Mouse (Mus musculus) E14TG2a.4 (cell line): ENCODE data around the gene D430042O09Rik.

Source experiments
- H3K27me3 ChIP-seq: 2 replicates; pipeline ENCODE4 v1.6.1; 2014; ENCODE audit warnings: low read length, control low read depth; ENCODE audit not compliant: insufficient read depth
- H3K36me3 ChIP-seq: 2 replicates; pipeline ENCODE4 v1.6.1; 2014; ENCODE audit warnings: low read length, control low read depth; ENCODE audit not compliant: insufficient read depth
- H3K4me1 ChIP-seq: replicated peaks from 2 replicates; pipeline ENCODE4 v1.6.1; 2014; ENCODE audit warnings: low read depth, low read length, control low read depth
- H3K4me3 ChIP-seq: replicated peaks from 2 replicates; pipeline ENCODE4 v1.5.1; 2014; ENCODE audit warnings: mild to moderate bottlenecking, low read length
- H3K9me3 ChIP-seq: 2 replicates; pipeline ENCODE4 v1.6.1; 2014; ENCODE audit warnings: low read length, control low read depth
- CTCF ChIP-seq: conservative IDR thresholded peaks from 2 replicates; pipeline ENCODE4 v1.5.1; 2014; ENCODE audit warnings: low read length
- NANOG ChIP-seq: IDR thresholded peaks from 2 replicates; pipeline ENCODE4 v1.6.1; 2014; ENCODE audit warnings: borderline replicate concordance, low read length, mixed read lengths
- POU5F1 ChIP-seq: IDR thresholded peaks from 2 replicates; pipeline ENCODE4 v1.6.1; 2014; ENCODE audit warnings: low read length, borderline replicate concordance

Gene D430042O09Rik

GRCm38 (mm10) chr7:125707593-125708022 lies at the start of gene D430042O09Rik, which contains the start of gene Gtf3c1:
D430042O09Rik (plus strand) TSS chr7:125707888.
Gtf3c1 (minus strand) TSS chr7:125707780.
- no peak for TF ChIP-seq NANOG
- no peak for TF ChIP-seq POU5F1
- TF ChIP-seq CTCF, result no peak
- H3K27me3 ChIP-seq, result no peaks in the 10 kb centered on the region
- H3K9me3 ChIP-seq, result no peaks in the 10 kb centered on the region
- peaks cover 37% of the 10 kb centered on the region for H3K4me1 ChIP-seq
- H3K4me3 ChIP-seq, result peak within 1 kb of the TSS; percentile 97
- peaks cover 37% of the 10 kb centered on the region for H3K36me3 ChIP-seq

- Histone ChIP-seq H3K27me3 (no peaks in the 10 kb centered on the region), H3K36me3 (peaks cover 89% of the 10 kb centered on the region), H3K9me3 (no peaks in the 10 kb centered on the region), H3K4me1 (peaks cover 5% of the 10 kb centered on the region), H3K4me3 (no peak overlapping the region)
- no peak for TF ChIP-seq NANOG
- TF ChIP-seq CTCF, result no peak
- TF ChIP-seq POU5F1, result no peak
These were observed 44.0 kb upstream of the D430042O09Rik start for GRCm38 (mm10) chr7:125663654-125664053.

GRCm38 (mm10) chr7:125670865-125671264 lies 36.8 kb upstream of the D430042O09Rik start:
- H3K4me1 ChIP-seq, result peaks cover 5% of the 10 kb centered on the region
- no peak overlapping the region for H3K4me3 ChIP-seq
- TF ChIP-seq CTCF, result no peak
- no peak for TF ChIP-seq POU5F1
- TF ChIP-seq NANOG, result no peak
- H3K36me3 ChIP-seq, result peaks cover 98% of the 10 kb centered on the region
- H3K27me3 ChIP-seq, result no peaks in the 10 kb centered on the region
- no peaks in the 10 kb centered on the region for H3K9me3 ChIP-seq

- no peak for TF ChIP-seq CTCF
- no peak for TF ChIP-seq NANOG
- H3K4me3 ChIP-seq, result no peak overlapping the region
- H3K27me3 ChIP-seq, result no peaks in the 10 kb centered on the region
- peaks cover 98% of the 10 kb centered on the region for H3K36me3 ChIP-seq
- H3K4me1 ChIP-seq, result peaks cover 5% of the 10 kb centered on the region
- no peaks in the 10 kb centered on the region for H3K9me3 ChIP-seq
These were observed 36.3 kb upstream of the D430042O09Rik start for GRCm38 (mm10) chr7:125671396-125671795.

GRCm38 (mm10) chr7:125674916-125675315 lies 32.8 kb upstream of the D430042O09Rik start:
- H3K36me3 ChIP-seq, result peaks cover 96% of the 10 kb centered on the region
- H3K4me3 ChIP-seq, result no peak overlapping the region
- TF ChIP-seq CTCF (peak; percentile 81), NANOG (no peak), POU5F1 (no peak)
- H3K4me1 ChIP-seq, result no peaks in the 10 kb centered on the region
- no peaks in the 10 kb centered on the region for H3K9me3 ChIP-seq
- H3K27me3 ChIP-seq, result no peaks in the 10 kb centered on the region

GRCm38 (mm10) chr7:125678756-125679155 lies 28.9 kb upstream of the D430042O09Rik start:
- no peaks in the 10 kb centered on the region for H3K27me3 ChIP-seq
- H3K4me3 ChIP-seq, result no peak overlapping the region
- no peaks in the 10 kb centered on the region for H3K4me1 ChIP-seq
- no peak for TF ChIP-seq NANOG
- no peak for TF ChIP-seq CTCF
- TF ChIP-seq POU5F1, result no peak
- H3K36me3 ChIP-seq, result peaks cover 89% of the 10 kb centered on the region
- no peaks in the 10 kb centered on the region for H3K9me3 ChIP-seq

GRCm38 (mm10) chr7:125679936-125680335 lies 27.8 kb upstream of the D430042O09Rik start:
- Histone ChIP-seq H3K27me3 (no peaks in the 10 kb centered on the region), H3K36me3 (peaks cover 83% of the 10 kb centered on the region), H3K4me1 (no peaks in the 10 kb centered on the region), H3K9me3 (no peaks in the 10 kb centered on the region), H3K4me3 (no peak overlapping the region)
- TF ChIP-seq POU5F1 (no peak), NANOG (no peak), CTCF (no peak)

GRCm38 (mm10) chr7:125690516-125690915 lies 17.2 kb upstream of the D430042O09Rik start:
- Histone ChIP-seq H3K4me1 (peaks cover 3% of the 10 kb centered on the region; the same call in 1 of the 2 replicates), H3K27me3 (no peaks in the 10 kb centered on the region), H3K4me3 (no peak overlapping the region), H3K9me3 (peaks cover 5% of the 10 kb centered on the region; the same call in 1 of the 2 replicates), H3K36me3 (peaks cover 92% of the 10 kb centered on the region)
- TF ChIP-seq NANOG (no peak), POU5F1 (no peak), CTCF (no peak)

- no peak overlapping the region for H3K4me3 ChIP-seq
- no peaks in the 10 kb centered on the region for H3K4me1 ChIP-seq
- TF ChIP-seq POU5F1 (no peak), NANOG (no peak), CTCF (no peak)
- no peaks in the 10 kb centered on the region for H3K27me3 ChIP-seq
- peaks cover 100% of the 10 kb centered on the region for H3K36me3 ChIP-seq
- peaks cover 10% of the 10 kb centered on the region for H3K9me3 ChIP-seq
These were observed 13.6 kb upstream of the D430042O09Rik start for GRCm38 (mm10) chr7:125694056-125694455.
